Mouse (Mus musculus): Measurements from ENCODE around the gene Tnnt2.

- TF ChIP-seq POLR2A (IDR thresholded peaks at IDR 0.05; ENCODE audit: low read depth, low read length) (no peak), CTCF (IDR thresholded peaks at IDR 0.05; ENCODE audit: borderline replicate concordance, insufficient read depth, low read length) (no peak)
Observed at GRCm38 (mm10) chr1:135877248-135877647, 41.1 kb downstream of the Tnnt2 start.
